Mouse (Mus musculus): ENCODE measurements around the gene Paxbp1.

GRCm38 (mm10) chr16:90971004-90971403 lies 73.3 kb downstream of the Paxbp1 start:
- TF ChIP-seq CTCF (IDR thresholded peaks at IDR 0.05; ENCODE audit: extremely low read depth, insufficient read depth, low read length) (no peak), POLR2A (IDR thresholded peaks at IDR 0.05; ENCODE audit: extremely low read depth, insufficient read depth, low read length) (no peak)
